Mouse (Mus musculus) midbrain, embryonic 10.5 days (tissue): Measurements from ENCODE around the gene Samd11. TPM values are rescaled to one million over a fixed set of nuclear protein-coding genes. Genes with fewer than 3 reads are reported as not detected.

Experiments used
- DNase-seq: peaks from one replicate; pipeline ENCODE4 v3.0.0-alpha.2; 2017; ENCODE audit warnings: low spot score
- H3K27ac ChIP-seq: fragments of 300-500 bp; sonication (generic); replicated peaks from 2 replicates; pipeline ENCODE4 v1.5.1; 2016; ENCODE audit warnings: mild to moderate bottlenecking
- H3K27me3 ChIP-seq: fragments of 300-500 bp; sonication (generic); 2 replicates; pipeline ENCODE4 v1.6.1; 2016; ENCODE audit warnings: low read depth, mild to moderate bottlenecking; ENCODE audit not compliant: poor library complexity, severe bottlenecking
- H3K36me3 ChIP-seq: fragments of 300-500 bp; sonication (generic); 2 replicates; pipeline ENCODE4 v1.6.1; 2016; ENCODE audit warnings: mild to moderate bottlenecking, moderate library complexity
- H3K4me1 ChIP-seq: fragments of 300-500 bp; sonication (generic); 2 replicates; pipeline ENCODE4 v1.6.1; 2016
- H3K4me3 ChIP-seq: fragments of 300-500 bp; sonication (generic); 2 replicates; pipeline ENCODE4 v1.5.1; 2016; ENCODE audit warnings: mild to moderate bottlenecking, moderate library complexity
- H3K9me3 ChIP-seq: fragments of 300-500 bp; sonication (generic); replicated peaks from 2 replicates; pipeline ENCODE4 v1.6.1; 2016; ENCODE audit warnings: mild to moderate bottlenecking
- WGBS: fragments of 180-500 bp; shearing (Covaris S2); methylation state at CpG from one replicate; pipeline ENCODE4 v1.1.7; 2016; 5-methylcytosine and 5-hydroxymethylcytosine counted together
- polyA plus RNA-seq: library from polyadenylated mRNA; unstranded; fragments of >200 nt; fragmentation: Nextera tagmentation; extraction: Ambion mirVana; gene quantifications from 2 replicates; pipeline ENCODE4 v1.2.1, GENCODE M21; 2016

The Samd11 gene
- polyA plus RNA-seq = 2.2 and 2.8 TPM in 2 replicates

DNA sequence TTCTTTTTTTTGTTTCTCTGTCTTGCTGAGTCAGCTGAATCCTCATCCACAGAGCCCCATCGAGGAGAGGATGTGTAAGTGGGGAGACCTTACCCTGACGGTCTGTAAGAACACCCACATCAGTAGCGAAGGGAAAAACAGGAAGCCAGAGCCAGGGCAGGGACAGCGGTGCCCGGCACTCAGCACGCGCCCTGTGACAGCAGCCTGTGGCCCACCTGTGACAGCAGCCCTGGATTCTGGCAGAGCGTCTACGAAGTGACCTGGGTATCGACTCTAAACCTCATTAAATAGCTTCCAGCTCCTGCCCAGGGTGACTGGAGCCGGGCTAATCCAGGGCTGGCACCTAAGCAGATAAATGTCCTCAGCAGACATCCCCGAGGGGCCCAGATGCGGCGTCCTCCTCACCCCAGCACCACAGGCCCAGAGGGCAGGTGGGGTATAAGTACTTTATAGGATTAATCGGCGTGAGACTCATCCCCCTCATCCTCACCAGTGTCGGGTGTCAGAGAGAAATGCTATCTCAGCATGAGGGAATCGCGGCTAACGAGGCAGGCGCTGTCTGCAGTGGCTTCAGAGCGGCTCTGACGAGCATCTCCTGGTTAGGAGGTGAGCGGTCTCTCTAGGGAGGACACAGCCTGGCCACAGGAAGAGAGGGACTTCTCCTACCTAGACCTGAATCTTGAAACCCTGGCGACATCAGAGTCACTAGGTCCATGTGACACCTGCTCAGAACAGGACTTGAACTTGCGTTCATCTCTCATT lies at the start of gene Samd11:
Gene Samd11, minus strand, starts transcription at position 580 of the 762 bp plus-strand sequence.
- H3K27me3 ChIP-seq = peaks cover 46% of the 10 kb centered on the region
- peak within 1 kb of the TSS; percentile 42 for H3K4me3 ChIP-seq
- DNase-seq = peak; percentile 38
- 1% methylated on average over 26 of the region's 26 CpGs for WGBS
- H3K36me3 ChIP-seq = no peaks in the 10 kb centered on the region
- 0 out of 2 replicates have a peak within 1 kb of the TSS, but pooled peaks have one; percentile 42 for H3K27ac ChIP-seq
- no peaks in the 10 kb centered on the region for H3K9me3 ChIP-seq
- peaks cover 20% of the 10 kb centered on the region for H3K4me1 ChIP-seq

DNA sequence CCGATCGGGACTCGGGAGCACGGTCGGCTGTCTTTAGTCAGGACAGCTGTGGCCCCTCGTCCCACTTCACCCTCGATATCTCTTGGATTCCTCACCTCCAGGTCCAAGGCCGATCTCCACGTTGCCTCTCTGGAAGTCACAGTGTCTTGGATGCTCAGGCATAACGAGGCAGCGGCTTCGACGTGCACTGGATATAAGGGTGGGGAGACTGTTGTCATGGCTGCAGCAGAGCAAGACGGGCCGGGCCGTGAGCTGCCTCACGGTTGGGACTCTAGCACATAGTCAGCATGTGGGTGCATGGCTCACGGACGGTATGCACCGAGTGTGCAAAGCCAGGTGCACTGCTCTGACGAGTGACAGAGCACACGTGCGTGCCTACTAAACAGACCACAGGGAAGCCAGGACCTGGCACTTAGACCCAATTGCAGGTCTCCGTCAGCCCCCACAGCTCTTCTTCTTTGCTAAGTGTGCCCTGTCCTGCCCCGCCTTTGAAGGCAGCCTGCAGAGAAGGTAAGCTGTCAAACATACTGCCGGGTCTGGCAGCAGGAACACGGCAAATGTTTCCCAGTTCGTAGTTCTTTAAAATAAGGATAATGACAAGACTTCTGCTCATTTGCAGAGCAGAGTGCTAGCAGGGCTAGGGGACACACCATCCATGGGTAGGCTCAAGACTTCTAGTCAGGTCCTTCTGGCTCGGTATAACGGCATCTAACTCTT lies 938 bp downstream of the Samd11 start:
- Histone ChIP-seq H3K36me3 (peaks cover 6% of the 10 kb centered on the region), H3K4me1 (peaks cover 23% of the 10 kb centered on the region), H3K27ac (0 out of 2 replicates have a peak overlapping the region, but pooled peaks have one; percentile 42), H3K4me3 (peak overlapping the region; percentile 42), H3K9me3 (no peaks in the 10 kb centered on the region), H3K27me3 (peaks cover 46% of the 10 kb centered on the region)
- WGBS = under 1% methylated on average over 26 of the region's 30 CpGs
- peak; percentile 45 for DNase-seq

DNA sequence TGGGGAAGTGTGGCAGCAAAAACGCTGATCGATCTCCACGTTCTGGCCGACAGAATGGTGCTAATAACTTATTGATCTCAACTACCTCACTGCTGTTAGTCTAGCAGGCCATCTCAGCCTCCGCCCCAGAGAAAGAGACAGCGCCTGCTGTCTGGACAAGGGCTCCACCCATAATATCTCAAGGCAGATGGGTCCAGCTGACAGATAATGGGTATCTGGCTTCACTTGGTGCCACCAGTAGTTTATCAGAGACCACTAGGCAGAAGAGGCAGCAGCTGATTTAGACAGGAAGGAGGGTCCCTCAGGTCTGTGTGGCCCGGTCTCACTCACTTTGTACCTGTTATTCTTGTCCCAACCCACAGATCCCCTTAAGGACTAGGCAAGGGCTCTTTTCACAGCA lies 2.4 kb downstream of the Samd11 start:
- WGBS = 39% methylated on average over 7 of the region's 7 CpGs
- Histone ChIP-seq H3K4me3 (no peak overlapping the region), H3K4me1 (peaks cover 27% of the 10 kb centered on the region), H3K27me3 (peaks cover 46% of the 10 kb centered on the region), H3K9me3 (no peaks in the 10 kb centered on the region), H3K27ac (0 out of 2 replicates have a peak overlapping the region, but pooled peaks have one; percentile 25), H3K36me3 (peaks cover 21% of the 10 kb centered on the region)
- DNase-seq = no peak

DNA sequence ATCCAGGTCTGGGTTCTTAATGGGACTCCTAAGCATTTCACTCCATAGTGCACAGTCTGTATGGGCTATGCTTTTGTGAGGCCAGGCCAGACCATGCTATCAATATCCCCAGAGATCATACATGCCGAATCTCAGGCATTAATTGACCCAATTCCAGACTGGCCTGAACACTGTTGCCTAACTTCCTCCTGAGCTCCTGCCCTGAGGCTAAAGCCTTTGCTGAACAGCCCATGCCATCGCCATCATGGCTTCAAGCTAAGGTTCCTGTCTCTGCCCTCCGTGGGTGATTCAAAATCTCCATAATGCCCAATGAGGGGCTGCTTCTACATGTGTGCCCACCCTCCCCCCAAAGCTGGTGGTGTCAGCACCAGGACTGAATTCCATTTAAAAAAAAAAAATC lies 2.8 kb downstream of the Samd11 start:
- Histone ChIP-seq H3K4me3 (no peak overlapping the region), H3K27ac (no peak overlapping the region), H3K9me3 (no peaks in the 10 kb centered on the region), H3K4me1 (peaks cover 27% of the 10 kb centered on the region), H3K36me3 (peaks cover 25% of the 10 kb centered on the region), H3K27me3 (peaks cover 46% of the 10 kb centered on the region)
- WGBS = 42% methylated on average over 3 of the region's 3 CpGs
- no peak for DNase-seq

DNA sequence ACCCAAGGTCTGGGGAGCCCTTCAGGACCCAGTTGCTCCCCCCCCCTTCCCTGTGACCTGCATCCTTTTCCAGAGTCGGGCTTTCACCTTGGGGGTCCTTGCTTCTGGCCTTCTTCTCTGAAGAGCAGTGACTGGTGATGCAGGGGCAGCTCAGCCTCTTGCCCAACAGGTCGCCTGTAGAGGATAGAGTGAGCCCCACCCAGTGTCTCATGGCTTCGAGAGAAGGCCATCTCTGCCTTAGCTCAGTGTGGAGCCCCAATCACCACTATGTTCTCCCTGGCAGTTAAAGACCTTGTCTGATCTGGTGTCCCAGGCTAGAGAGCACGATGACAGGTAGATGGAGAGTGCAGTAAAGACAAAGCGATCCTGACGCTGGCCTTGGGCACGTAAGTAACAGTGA lies 3.3 kb downstream of the Samd11 start:
- Histone ChIP-seq H3K9me3 (no peaks in the 10 kb centered on the region), H3K4me1 (peaks cover 27% of the 10 kb centered on the region), H3K27me3 (peaks cover 46% of the 10 kb centered on the region), H3K36me3 (peaks cover 30% of the 10 kb centered on the region), H3K27ac (0 out of 2 replicates have a peak overlapping the region, but pooled peaks have one; percentile 46), H3K4me3 (no peak overlapping the region; the same call in 1 of the 2 replicates)
- DNase-seq = no peak
- WGBS = 37% methylated on average over 7 of the region's 7 CpGs

DNA sequence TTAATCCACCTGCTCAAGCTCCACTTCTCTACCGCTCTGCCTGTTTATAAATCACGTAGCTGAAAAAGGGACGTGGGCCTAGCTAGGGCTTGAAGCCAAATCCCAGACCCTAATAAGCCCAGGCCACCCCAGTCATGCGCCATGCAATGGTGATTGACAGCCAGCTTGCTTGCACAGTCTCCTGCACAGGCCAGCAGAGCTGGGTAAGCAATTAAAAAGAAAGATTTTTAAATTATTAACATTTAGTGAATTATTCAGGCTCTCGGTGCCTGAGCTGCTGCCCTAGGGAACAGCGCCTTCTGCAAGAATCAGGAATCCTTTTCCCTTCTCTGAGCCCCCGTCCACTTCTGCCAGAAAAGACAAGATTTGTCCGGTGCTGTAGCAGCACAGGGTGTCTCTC lies 4.4 kb downstream of the Samd11 start:
- Histone ChIP-seq H3K27ac (no peak overlapping the region), H3K4me3 (no peak overlapping the region), H3K4me1 (peaks cover 27% of the 10 kb centered on the region), H3K36me3 (peaks cover 40% of the 10 kb centered on the region), H3K27me3 (peaks cover 46% of the 10 kb centered on the region), H3K9me3 (no peaks in the 10 kb centered on the region)
- no peak for DNase-seq
- WGBS = 80% methylated on average over 8 of the region's 8 CpGs

DNA sequence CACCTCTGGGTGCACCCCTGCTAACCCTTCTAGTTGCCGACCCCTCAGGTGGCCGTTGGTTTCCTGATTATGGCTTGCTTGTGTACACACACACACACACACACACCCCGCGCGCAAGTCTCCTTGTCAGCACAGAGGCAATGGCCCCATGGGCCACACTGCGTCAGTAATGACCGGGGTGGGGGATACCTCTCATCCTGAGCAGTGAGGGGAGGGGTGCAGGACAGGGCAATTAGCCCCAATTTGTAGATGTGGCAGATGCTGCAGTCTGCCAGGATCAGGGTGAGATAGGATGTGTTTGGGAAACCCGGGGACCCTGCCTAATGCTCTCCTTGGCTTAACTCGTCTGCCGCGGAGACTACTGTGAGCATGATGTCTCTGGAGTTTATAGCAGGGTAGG lies 5.9 kb downstream of the Samd11 start:
- H3K36me3 ChIP-seq = peaks cover 55% of the 10 kb centered on the region
- 76% methylated on average over 11 of the region's 11 CpGs for WGBS
- no peak overlapping the region for H3K4me3 ChIP-seq
- peaks cover 33% of the 10 kb centered on the region for H3K27me3 ChIP-seq
- no peak overlapping the region for H3K27ac ChIP-seq
- no peak for DNase-seq
- peaks cover 15% of the 10 kb centered on the region for H3K4me1 ChIP-seq
- no peaks in the 10 kb centered on the region for H3K9me3 ChIP-seq

DNA sequence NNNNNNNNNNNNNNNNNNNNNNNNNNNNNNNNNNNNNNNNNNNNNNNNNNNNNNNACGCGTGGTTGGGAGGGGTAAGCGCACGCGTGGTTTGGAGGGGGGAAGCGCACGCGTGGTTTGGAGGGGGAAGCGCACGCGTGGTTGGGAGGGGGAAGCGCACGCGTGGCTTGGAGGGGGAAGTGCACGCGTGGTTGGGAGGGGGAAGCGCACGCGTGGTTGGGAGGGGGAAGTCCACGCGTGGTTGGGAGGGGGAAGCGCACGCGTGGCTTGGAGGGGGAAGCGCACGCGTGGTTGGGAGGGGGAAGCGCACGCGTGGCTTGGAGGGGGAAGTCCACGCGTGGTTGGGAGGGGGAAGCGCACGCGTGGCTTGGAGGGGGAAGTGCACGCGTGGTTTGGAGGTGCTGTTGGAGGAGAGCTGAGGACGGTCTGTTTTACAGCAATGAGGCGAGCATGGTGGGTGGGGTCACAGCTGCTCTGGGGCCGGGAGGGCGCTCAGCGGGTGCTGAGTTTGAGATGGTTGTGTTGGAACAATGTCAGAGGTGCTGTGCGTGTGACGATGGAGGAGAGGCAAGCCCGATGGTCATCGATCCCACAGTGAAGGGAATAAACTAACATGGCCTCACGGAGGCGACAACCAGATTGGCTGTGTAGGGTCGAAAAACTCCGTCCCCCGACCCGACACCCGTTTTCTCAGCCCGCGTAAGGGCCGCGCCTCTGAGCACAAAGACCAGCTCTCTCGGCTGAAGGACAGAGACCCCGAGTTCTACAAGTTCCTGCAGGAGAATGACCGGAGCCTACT lies 18.6 kb downstream of the Samd11 start:
- DNase-seq = peak; percentile 45
- Histone ChIP-seq H3K36me3 (peaks cover 67% of the 10 kb centered on the region), H3K4me3 (peak overlapping the region; percentile 94), H3K27me3 (no peaks in the 10 kb centered on the region), H3K27ac (peak overlapping the region; percentile 93), H3K9me3 (no peaks in the 10 kb centered on the region), H3K4me1 (peaks cover 27% of the 10 kb centered on the region)
- WGBS = 26% methylated on average over 58 of the region's 60 CpGs

DNA sequence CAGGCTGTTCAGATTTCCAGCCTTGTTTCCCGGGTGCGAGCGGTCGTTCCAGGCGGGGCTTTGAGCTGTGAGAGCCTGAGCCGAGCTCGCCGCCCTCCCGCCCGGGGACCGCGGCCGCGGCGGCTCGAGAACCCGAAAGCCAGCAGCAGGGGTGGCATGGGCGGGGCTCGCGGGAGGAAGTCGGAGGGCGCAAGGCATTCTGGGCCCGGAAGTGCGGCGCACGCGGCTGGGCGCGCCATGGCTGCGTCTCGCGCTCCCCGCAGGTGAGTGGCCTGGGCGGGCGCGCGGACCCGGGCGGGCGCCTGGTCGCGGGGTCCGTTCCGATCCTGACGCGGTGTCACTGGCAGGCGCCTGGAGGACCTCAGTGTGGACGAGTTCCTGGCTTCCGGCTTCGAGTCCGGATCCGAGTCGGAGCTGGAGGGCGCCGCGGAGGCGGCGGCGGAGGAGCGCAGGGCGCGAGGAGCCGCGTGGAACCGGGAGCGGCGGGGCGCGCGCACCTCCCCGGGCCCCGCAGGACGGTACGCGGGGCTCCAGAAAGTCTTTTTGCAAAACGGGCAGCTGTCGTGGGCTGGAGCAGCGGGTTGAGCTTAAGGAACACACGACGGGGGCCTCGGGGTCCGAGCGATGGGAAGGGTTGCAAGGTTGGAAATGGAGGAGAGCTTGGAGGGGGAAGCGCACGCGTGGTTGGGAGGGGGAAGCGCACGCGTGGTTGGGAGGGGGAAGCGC lies 19.5 kb downstream of the Samd11 start, which contains the start of gene Noc2l:
Gene Noc2l, plus strand, starts transcription at position 203 of the 726 bp plus-strand sequence.
- Histone ChIP-seq H3K36me3 (peaks cover 67% of the 10 kb centered on the region), H3K27me3 (no peaks in the 10 kb centered on the region), H3K4me1 (peaks cover 27% of the 10 kb centered on the region), H3K9me3 (no peaks in the 10 kb centered on the region), H3K4me3 (peak within 1 kb of the TSS; percentile 94), H3K27ac (peak within 1 kb of the TSS; percentile 93)
- under 1% methylated on average over 90 of the region's 90 CpGs for WGBS
- DNase-seq = peak; percentile 95

DNA sequence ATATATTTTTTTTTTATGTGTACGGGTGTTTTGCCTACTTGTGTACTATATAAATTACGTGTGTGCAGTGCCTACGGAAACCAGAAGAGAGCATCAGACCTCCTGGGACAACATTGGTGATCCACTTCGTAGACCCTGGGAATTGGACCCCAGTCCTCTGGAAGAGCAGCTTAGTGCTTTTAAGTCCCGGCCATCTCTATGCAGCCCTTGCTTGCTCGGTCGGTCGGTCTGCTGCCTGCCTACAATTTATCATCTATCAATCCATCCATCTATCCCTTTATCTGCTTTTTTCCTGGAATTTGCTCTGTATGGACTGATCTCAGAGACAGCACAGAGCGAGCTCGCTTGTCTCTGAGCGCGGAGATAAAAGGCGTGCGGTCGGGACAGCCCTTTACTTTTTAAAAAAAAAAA lies 20.1 kb downstream of the Samd11 start:
- peak overlapping the region; percentile 93 for H3K27ac ChIP-seq
- peaks cover 27% of the 10 kb centered on the region for H3K4me1 ChIP-seq
- H3K4me3 ChIP-seq = peak overlapping the region; percentile 94
- no peak for DNase-seq
- no peaks in the 10 kb centered on the region for H3K9me3 ChIP-seq
- H3K27me3 ChIP-seq = no peaks in the 10 kb centered on the region
- H3K36me3 ChIP-seq = peaks cover 67% of the 10 kb centered on the region
- whole genome bisulfite sequencing = 1% methylated on average over 15 of the region's 15 CpGs

DNA sequence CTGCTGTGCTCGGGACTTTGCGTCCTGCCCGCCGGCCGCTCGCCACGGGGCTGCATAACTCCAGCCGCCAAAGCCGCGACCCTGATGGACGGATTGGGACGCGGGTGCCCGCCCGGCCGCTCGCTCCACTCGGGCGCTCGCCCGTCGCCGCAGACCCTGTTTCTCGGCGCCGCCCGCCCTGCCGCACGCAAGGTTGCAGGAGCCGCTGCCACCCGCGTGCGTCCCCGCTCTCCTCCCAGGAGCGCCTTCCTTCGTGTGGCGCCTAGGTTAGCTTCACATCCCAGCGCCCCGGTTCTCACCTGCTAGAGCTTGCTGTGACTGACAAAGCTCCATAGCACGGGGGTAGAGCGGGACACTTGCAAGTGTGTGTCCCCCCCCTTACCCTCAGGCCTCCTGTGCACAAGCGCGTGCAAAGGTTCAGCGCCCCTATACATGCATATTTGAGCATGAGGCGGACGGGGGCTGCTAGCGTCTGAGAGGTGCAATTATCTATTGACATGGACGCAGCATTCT lies 20.7 kb downstream of the Samd11 start, which contains the start of gene Plekhn1:
Gene Plekhn1, minus strand, starts transcription at position 157 of the 513 bp plus-strand sequence.
- peaks cover 67% of the 10 kb centered on the region for H3K36me3 ChIP-seq
- WGBS = under 1% methylated on average over 42 of the region's 48 CpGs
- DNase-seq = peak; percentile 87

More for the DNA sequence above, 20.7 kb downstream of the Samd11 start, which contains the start of gene Plekhn1:
- peak within 1 kb of the TSS; percentile 93 for H3K27ac ChIP-seq
- no peaks in the 10 kb centered on the region for H3K9me3 ChIP-seq
- H3K4me3 ChIP-seq = peak within 1 kb of the TSS; percentile 94
- peaks cover 27% of the 10 kb centered on the region for H3K4me1 ChIP-seq
- H3K27me3 ChIP-seq = no peaks in the 10 kb centered on the region
